Mouse (Mus musculus) neural tube, embryonic 11.5 days (tissue): ENCODE measurements around the gene Ndufc1. TPM values are rescaled to one million over a fixed set of nuclear protein-coding genes. Genes with fewer than 3 reads are reported as not detected.

ENCODE experiments used
- ATAC-seq: fragments of 200-750 bp; cut with Nextera tagmentation; 2 replicates; pipeline ENCODE4 v1.8.0; 2017; ENCODE audit warnings: moderate number of reproducible peaks, mild to moderate bottlenecking, moderate TSS enrichment, moderate library complexity; ENCODE audit not compliant: insufficient read depth, low FRiP score, low TSS enrichment
- DNase-seq: peaks from one replicate; pipeline ENCODE4 v3.0.0-alpha.2; 2015; ENCODE audit warnings: low spot score
- H3K27ac ChIP-seq: fragments of 300-500 bp; sonication (generic); 2 replicates; pipeline ENCODE4 v1.5.1; 2014; ENCODE audit warnings: low read depth, mild to moderate bottlenecking, low read length
- H3K27me3 ChIP-seq: fragments of 300-500 bp; sonication (generic); 2 replicates; pipeline ENCODE4 v1.6.1; 2014; ENCODE audit warnings: mild to moderate bottlenecking, low read length, mixed read lengths; ENCODE audit not compliant: control insufficient read depth, insufficient read depth
- H3K36me3 ChIP-seq: fragments of 300-500 bp; sonication (generic); 2 replicates; pipeline ENCODE4 v1.6.1; 2014; ENCODE audit warnings: mild to moderate bottlenecking, low read length, moderate library complexity, mixed read lengths; ENCODE audit not compliant: control insufficient read depth, insufficient read depth
- H3K4me1 ChIP-seq: fragments of 300-500 bp; sonication (generic); 2 replicates; pipeline ENCODE4 v1.6.1; 2014; ENCODE audit warnings: low read length, mixed read lengths; ENCODE audit not compliant: control insufficient read depth, insufficient read depth
- H3K4me2 ChIP-seq: fragments of 300-500 bp; sonication (generic); 2 replicates; pipeline ENCODE4 v1.6.1; 2014; ENCODE audit warnings: low read depth, mild to moderate bottlenecking, moderate library complexity
- H3K4me3 ChIP-seq: fragments of 300-500 bp; sonication (generic); 2 replicates; pipeline ENCODE4 v1.5.1; 2014; ENCODE audit warnings: low read depth, low read length
- H3K9ac ChIP-seq: fragments of 300-500 bp; sonication (generic); 2 replicates; pipeline ENCODE4 v1.6.1; 2014; ENCODE audit warnings: mild to moderate bottlenecking, low read length
- H3K9me3 ChIP-seq: fragments of 300-500 bp; sonication (generic); 2 replicates; pipeline ENCODE4 v1.6.1; 2016; ENCODE audit warnings: low read length; ENCODE audit not compliant: control insufficient read depth
- WGBS: fragments of 180-500 bp; shearing (Covaris S2); extraction: QIAGEN DNeasy Blood & Tissue Kit; methylation state at CpG from one replicate; pipeline ENCODE4 v1.1.7; 2014; 5-methylcytosine and 5-hydroxymethylcytosine counted together
- polyA plus RNA-seq: library from polyadenylated mRNA; unstranded; fragments of >200 nt; fragmentation: Nextera tagmentation; extraction: Ambion mirVana; gene quantifications from 2 replicates; pipeline ENCODE4 v1.2.1, GENCODE M21; 2014

The Ndufc1 gene
- polyA plus RNA-seq, 1 experiment from 2014 or later: 654 TPM

- WGBS: 80% methylated on average over 5 of the region's 5 CpGs
- no peak overlapping the region for H3K9ac ChIP-seq
- no peaks in the 10 kb centered on the region for H3K27me3 ChIP-seq
- no peaks in the 10 kb centered on the region for H3K4me1 ChIP-seq
- H3K4me3 ChIP-seq: no peak overlapping the region
- DNase-seq: no peak
- no peaks in the 10 kb centered on the region for H3K36me3 ChIP-seq
- no peaks in the 10 kb centered on the region for H3K9me3 ChIP-seq
- ATAC-seq: no peak
- no peak overlapping the region for H3K4me2 ChIP-seq
- no peak overlapping the region for H3K27ac ChIP-seq
These were observed 28.8 kb downstream of the Ndufc1 start for GRCm38 (mm10) chr3:51379786-51380659.

- H3K27ac ChIP-seq: no peak overlapping the region
These were observed 30.2 kb downstream of the Ndufc1 start for GRCm38 (mm10) chr3:51378665-51378946.

GRCm38 (mm10) chr3:51377878-51378664 lies 30.7 kb downstream of the Ndufc1 start:
- H3K27me3 ChIP-seq: no peaks in the 10 kb centered on the region
- H3K36me3 ChIP-seq: no peaks in the 10 kb centered on the region
- H3K4me1 ChIP-seq: no peaks in the 10 kb centered on the region
- H3K9me3 ChIP-seq: no peaks in the 10 kb centered on the region
- peak overlapping the region; percentile 6; the same call in 1 of the 2 replicates for H3K4me3 ChIP-seq
- H3K9ac ChIP-seq: no peak overlapping the region
- peak overlapping the region; percentile 30 for H3K4me2 ChIP-seq
- DNase-seq (no peak), ATAC-seq (no peak)
- 48% methylated on average over 31 of the region's 31 CpGs for WGBS
- no peak overlapping the region for H3K27ac ChIP-seq

More at GRCm38 (mm10) chr3:51378665-51378946, 30.2 kb downstream of the Ndufc1 start:
- WGBS: 87% methylated on average over 3 of the region's 3 CpGs
- Histone ChIP-seq H3K27me3 (no peaks in the 10 kb centered on the region), H3K36me3 (no peaks in the 10 kb centered on the region), H3K9ac (no peak overlapping the region), H3K9me3 (no peaks in the 10 kb centered on the region), H3K4me1 (no peaks in the 10 kb centered on the region), H3K4me3 (no peak overlapping the region), H3K4me2 (peak overlapping the region; percentile 30; the same call in 1 of the 2 replicates)
- ATAC-seq (no peak), DNase-seq (no peak)

DNA sequence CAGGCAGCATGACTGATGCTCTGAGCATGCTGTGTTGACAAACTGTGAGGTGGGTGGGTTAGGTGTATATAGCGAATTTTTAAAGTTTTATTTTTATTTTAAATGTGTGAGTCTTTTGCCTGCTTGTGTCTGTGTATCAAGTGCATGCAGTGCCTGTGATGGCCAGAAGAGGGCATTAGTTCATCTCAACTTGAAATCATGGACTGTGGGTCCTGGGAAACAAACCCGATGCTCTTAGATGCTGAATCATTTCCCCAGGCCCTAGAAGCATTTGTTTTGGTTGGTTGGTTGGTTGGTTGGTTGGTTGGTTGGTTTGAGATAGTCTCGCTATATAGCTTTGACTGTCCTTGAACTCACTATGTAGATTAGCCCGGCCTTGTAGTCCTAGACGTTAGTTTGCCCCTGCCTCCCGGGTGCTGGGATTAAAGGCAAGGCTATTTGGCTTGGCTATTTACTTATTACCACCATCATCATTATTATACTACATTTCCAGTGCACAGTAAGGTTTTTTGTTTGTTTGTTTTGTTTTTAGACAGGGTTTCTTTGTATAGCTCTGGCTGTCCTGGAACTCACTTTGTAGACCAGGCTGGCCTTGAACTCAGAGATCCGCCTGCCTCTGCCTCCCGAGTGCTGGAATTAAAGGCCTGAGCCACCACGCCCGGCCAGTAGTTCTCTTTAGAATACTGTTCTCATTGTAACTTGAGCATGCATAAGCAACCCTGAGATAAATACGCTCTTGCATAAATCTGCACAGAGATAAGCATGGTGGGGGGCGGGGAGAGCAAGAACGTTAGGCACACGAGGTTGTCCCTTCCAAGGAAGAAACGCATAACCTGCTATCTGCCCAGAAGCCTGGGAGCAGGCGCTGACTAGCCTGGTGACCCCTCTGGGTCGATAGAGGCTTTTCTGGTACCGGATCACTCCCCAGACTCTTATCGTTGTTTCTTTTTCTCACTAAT lies 33.2 kb downstream of the Ndufc1 start:
- H3K27me3 ChIP-seq: no peaks in the 10 kb centered on the region
- WGBS: 90% methylated on average over 19 of the region's 19 CpGs
- DNase-seq: no peak
- no peaks in the 10 kb centered on the region for H3K36me3 ChIP-seq
- H3K9ac ChIP-seq: no peak overlapping the region
- no peak for ATAC-seq
- no peak overlapping the region for H3K4me3 ChIP-seq
- no peaks in the 10 kb centered on the region for H3K9me3 ChIP-seq
- no peak overlapping the region for H3K4me2 ChIP-seq
- no peaks in the 10 kb centered on the region for H3K4me1 ChIP-seq
- no peak overlapping the region for H3K27ac ChIP-seq

- no peaks in the 10 kb centered on the region for H3K9me3 ChIP-seq
- no peak overlapping the region for H3K27ac ChIP-seq
- no peak for ATAC-seq
- H3K9ac ChIP-seq: no peak overlapping the region
- DNase-seq: no peak
- no peaks in the 10 kb centered on the region for H3K4me1 ChIP-seq
- no peaks in the 10 kb centered on the region for H3K27me3 ChIP-seq
- no peak overlapping the region for H3K4me3 ChIP-seq
- H3K36me3 ChIP-seq: no peaks in the 10 kb centered on the region
- H3K4me2 ChIP-seq: no peak overlapping the region
- WGBS: 76% methylated on average over 5 of the region's 5 CpGs
These were observed 35.2 kb downstream of the Ndufc1 start for GRCm38 (mm10) chr3:51373544-51373943.

- ATAC-seq: no peak
- no peaks in the 10 kb centered on the region for H3K36me3 ChIP-seq
- DNase-seq: no peak
- H3K27me3 ChIP-seq: no peaks in the 10 kb centered on the region
- no peak overlapping the region for H3K27ac ChIP-seq
- H3K4me1 ChIP-seq: no peaks in the 10 kb centered on the region
- WGBS: 77% methylated on average over 5 of the region's 5 CpGs
- H3K9me3 ChIP-seq: no peaks in the 10 kb centered on the region
- no peak overlapping the region for H3K9ac ChIP-seq
- H3K4me3 ChIP-seq: no peak overlapping the region
- H3K4me2 ChIP-seq: no peak overlapping the region
These were observed 35.9 kb downstream of the Ndufc1 start for GRCm38 (mm10) chr3:51372883-51373282.

DNA sequence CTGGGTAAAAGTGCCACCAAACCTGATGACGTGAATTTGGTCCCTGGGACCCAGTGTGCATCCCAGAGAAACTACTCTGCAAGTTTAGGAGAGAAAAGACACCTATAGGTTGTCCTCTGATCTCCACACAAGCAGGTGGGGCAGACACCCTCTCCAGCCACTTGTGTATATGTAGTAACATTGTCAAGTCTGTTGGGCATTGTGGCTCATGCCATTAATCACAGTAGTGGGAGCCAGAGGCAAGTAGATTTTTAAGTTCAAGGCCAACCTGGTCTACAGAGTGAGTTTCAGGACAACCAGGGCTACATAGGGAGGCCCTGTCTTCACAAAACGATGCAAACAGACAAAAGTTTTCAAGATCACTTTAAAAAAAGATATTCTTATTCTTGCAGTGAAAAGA lies 37.0 kb downstream of the Ndufc1 start:
- H3K4me1 ChIP-seq: no peaks in the 10 kb centered on the region
- no peak overlapping the region for H3K4me2 ChIP-seq

DNA sequence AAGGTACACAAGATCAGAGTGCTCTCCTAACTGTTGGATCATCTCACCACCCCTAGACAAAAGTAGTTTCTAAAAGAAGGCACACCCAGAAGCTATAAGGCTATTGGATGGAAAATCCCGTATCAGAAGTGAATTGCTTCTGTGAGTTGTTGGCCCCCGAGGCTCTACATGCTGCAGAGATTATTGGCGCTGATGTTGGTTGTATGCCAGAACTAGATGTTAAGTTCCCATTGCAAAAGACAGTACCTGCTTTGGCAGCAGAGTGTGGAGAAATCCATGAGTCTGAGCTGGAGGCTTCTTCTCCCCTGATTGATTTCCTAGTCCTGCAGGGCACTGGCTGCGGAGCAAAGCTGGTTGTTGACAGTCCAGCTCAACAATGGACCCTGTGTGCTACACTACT lies 40.8 kb downstream of the Ndufc1 start:
- WGBS: 78% methylated on average over 4 of the region's 4 CpGs
- no peak for ATAC-seq
- Histone ChIP-seq H3K9ac (no peak overlapping the region), H3K27me3 (no peaks in the 10 kb centered on the region), H3K27ac (no peak overlapping the region), H3K4me2 (no peak overlapping the region), H3K9me3 (no peaks in the 10 kb centered on the region), H3K4me3 (no peak overlapping the region), H3K36me3 (no peaks in the 10 kb centered on the region), H3K4me1 (no peaks in the 10 kb centered on the region)
- DNase-seq: no peak

More for the DNA sequence above, 37.0 kb downstream of the Ndufc1 start:
- Histone ChIP-seq H3K4me3 (no peak overlapping the region), H3K9me3 (no peaks in the 10 kb centered on the region), H3K36me3 (no peaks in the 10 kb centered on the region), H3K9ac (no peak overlapping the region), H3K27me3 (no peaks in the 10 kb centered on the region), H3K27ac (no peak overlapping the region)
- ATAC-seq (no peak), DNase-seq (no peak)
- WGBS: 78% methylated on average over 2 of the region's 2 CpGs
